Mouse (Mus musculus): ENCODE results near the gene Doc2g. TPM values are rescaled to one million over a fixed set of nuclear protein-coding genes. Genes with fewer than 3 reads are reported as not detected.
A peak's percentile ranks its signal among the peaks of the same experiment; 100 is the strongest.

Gene Doc2g
- polyA plus RNA-seq, 1 experiment from 2014 or later = 3.6 TPM

- no peak overlapping the region for H3K27ac ChIP-seq
- H3K36me3 ChIP-seq (replicated peaks) = peaks cover 55% of the 10 kb centered on the region
- no peak overlapping the region for H3K4me3 ChIP-seq
- H3K27me3 ChIP-seq (ENCODE audit: poor library complexity, severe bottlenecking) = no peaks in the 10 kb centered on the region
- H3K9me3 ChIP-seq = no peaks in the 10 kb centered on the region
- DNase-seq (ENCODE audit: extremely low spot score, low spot score) = no peak
- 93% methylated on average over 9 of the region's 9 CpGs for WGBS
- H3K4me1 ChIP-seq = peaks cover 15% of the 10 kb centered on the region
Observed at GRCm38 (mm10) chr19:4005091-4005490, 2.0 kb downstream of the Doc2g start.

GRCm38 (mm10) chr19:4005971-4006370 lies 2.9 kb downstream of the Doc2g start:
- Histone ChIP-seq H3K9me3 (no peaks in the 10 kb centered on the region), H3K4me1 (peaks cover 10% of the 10 kb centered on the region), H3K4me3 (no peak overlapping the region), H3K36me3 (replicated peaks) (peaks cover 61% of the 10 kb centered on the region), H3K27me3 (ENCODE audit: poor library complexity, severe bottlenecking) (no peaks in the 10 kb centered on the region), H3K27ac (no peak overlapping the region)
- no peak for DNase-seq (ENCODE audit: extremely low spot score, low spot score)
- 94% methylated on average over 8 of the region's 8 CpGs for WGBS

DNA sequence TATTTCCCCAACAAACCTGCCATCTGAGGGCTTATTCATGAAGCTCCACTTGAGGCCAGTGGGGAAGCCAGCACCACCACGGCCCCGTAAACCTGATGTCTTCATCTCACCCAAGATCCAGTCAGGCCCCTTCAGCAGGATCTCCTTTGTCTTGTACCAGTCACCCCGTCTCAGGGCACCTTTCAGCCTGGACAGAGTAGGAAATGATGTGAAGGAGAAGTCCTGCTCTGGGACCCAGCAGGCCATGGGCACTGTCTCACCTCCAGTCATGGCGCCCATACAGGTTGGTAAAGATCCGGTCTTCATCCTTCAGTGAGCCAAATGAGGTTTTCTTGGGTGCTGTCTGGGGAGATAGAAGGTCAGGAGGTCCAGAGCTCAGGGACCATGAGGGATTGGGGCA lies 8.0 kb downstream of the Doc2g start:
- peaks cover 46% of the 10 kb centered on the region for H3K36me3 ChIP-seq (replicated peaks)
- H3K4me1 ChIP-seq = peaks cover 31% of the 10 kb centered on the region
- 94% methylated on average over 5 of the region's 5 CpGs for WGBS
- H3K4me3 ChIP-seq = peak overlapping the region; percentile 93; the same call in 1 of the 2 replicates
- no peaks in the 10 kb centered on the region for H3K9me3 ChIP-seq
- no peak overlapping the region for H3K27ac ChIP-seq
- H3K27me3 ChIP-seq (ENCODE audit: poor library complexity, severe bottlenecking) = no peaks in the 10 kb centered on the region
- no peak for DNase-seq (ENCODE audit: extremely low spot score, low spot score)

DNA sequence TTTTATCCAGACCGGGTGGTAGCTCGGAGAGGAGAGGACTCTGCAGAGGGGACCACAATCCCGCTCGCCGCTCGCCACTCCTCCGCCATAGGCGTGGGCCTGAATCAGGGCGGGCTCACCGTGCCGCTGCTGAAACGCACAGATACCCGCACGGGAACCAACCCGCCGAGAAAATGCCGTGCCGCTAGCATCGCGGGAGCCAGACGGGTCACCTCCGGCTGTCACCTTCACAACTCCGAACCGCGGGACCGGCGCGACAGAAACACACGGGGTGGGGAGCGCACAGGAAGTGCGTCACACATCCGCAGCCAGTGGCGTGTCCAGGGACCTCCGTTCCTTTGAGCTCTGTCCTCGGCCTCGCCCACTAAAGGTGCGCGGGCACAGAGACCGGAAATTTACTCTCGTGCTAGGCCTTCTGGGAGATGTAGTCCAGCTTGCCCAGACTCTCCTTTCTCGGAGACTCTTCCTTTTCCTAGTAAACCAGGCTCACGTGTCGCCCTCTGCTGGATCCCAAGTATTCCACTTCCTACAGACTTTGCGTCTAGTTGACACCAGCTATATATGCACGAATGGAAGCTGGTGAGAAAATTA lies 9.4 kb downstream of the Doc2g start, which contains the start of gene Ndufv1:
TSS of gene Ndufv1 (minus strand) at position 375 of the 591 bp plus-strand sequence.
- Histone ChIP-seq H3K27ac (peak within 1 kb of the TSS; percentile 83), H3K4me3 (peak within 1 kb of the TSS; percentile 93), H3K4me1 (peaks cover 31% of the 10 kb centered on the region), H3K27me3 (ENCODE audit: poor library complexity, severe bottlenecking) (no peaks in the 10 kb centered on the region), H3K36me3 (replicated peaks) (peaks cover 32% of the 10 kb centered on the region), H3K9me3 (no peaks in the 10 kb centered on the region)
- DNase-seq (ENCODE audit: extremely low spot score, low spot score) = peak; percentile 98
- WGBS = under 1% methylated on average over 45 of the region's 45 CpGs

- Histone ChIP-seq H3K27ac (peak overlapping the region; percentile 83), H3K4me1 (peaks cover 31% of the 10 kb centered on the region), H3K4me3 (peak overlapping the region; percentile 93), H3K27me3 (ENCODE audit: poor library complexity, severe bottlenecking) (no peaks in the 10 kb centered on the region), H3K9me3 (no peaks in the 10 kb centered on the region), H3K36me3 (replicated peaks) (peaks cover 26% of the 10 kb centered on the region)
- 18% methylated on average over 9 of the region's 9 CpGs for WGBS
- no peak for DNase-seq (ENCODE audit: extremely low spot score, low spot score)
Observed at GRCm38 (mm10) chr19:4013066-4013465, 10.0 kb downstream of the Doc2g start.

DNA sequence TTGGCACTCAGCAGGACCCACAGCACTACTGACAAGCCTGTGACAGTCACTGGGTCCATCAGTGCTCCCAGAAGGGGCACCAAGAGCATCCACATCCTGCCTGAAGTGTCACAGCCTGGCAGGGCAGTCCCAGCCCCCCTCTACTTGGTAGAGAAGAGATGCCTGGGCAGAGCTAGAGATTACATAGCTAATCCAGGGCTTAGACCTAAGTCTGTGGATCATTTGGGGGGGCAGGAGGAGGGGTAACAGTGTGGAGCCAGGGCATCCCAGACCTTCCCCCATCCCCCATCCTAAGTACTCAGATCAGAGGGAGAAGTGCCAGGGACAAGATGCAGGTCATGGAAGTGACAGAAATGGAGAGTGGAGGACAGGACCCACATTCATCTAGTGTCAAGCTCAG lies 11.7 kb downstream of the Doc2g start:
- Histone ChIP-seq H3K9me3 (no peaks in the 10 kb centered on the region), H3K4me3 (no peak overlapping the region), H3K4me1 (peaks cover 42% of the 10 kb centered on the region), H3K27me3 (ENCODE audit: poor library complexity, severe bottlenecking) (no peaks in the 10 kb centered on the region), H3K27ac (no peak overlapping the region), H3K36me3 (replicated peaks) (peaks cover 9% of the 10 kb centered on the region)
- no peak for DNase-seq (ENCODE audit: extremely low spot score, low spot score)

DNA sequence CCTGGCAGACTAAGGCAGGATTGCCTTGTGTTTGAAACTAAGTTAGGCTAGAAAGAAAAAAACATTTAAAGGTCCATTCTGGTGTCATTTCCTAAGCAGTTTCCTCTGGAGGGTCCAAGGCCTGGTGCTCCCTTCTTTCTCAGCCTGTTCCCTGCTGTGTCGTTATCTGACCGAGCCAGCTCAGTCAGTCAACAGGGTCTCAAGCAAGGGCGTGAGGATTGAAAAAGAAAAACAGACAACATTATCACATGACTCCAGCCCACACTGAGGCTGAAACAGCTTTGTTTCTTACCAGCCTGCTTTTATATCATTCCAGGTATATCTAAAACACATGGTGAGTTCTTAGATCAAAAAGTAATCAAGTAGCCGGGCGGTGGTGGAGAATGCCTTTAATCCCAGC lies 12.5 kb downstream of the Doc2g start:
- H3K4me3 ChIP-seq = no peak overlapping the region
- 66% methylated on average over 5 of the region's 5 CpGs for WGBS
- no peaks in the 10 kb centered on the region for H3K9me3 ChIP-seq
- H3K36me3 ChIP-seq (replicated peaks) = peaks cover under 1% of the 10 kb centered on the region
- DNase-seq (ENCODE audit: extremely low spot score, low spot score) = no peak
- no peaks in the 10 kb centered on the region for H3K27me3 ChIP-seq (ENCODE audit: poor library complexity, severe bottlenecking)
- peaks cover 42% of the 10 kb centered on the region for H3K4me1 ChIP-seq
- no peak overlapping the region for H3K27ac ChIP-seq

- H3K36me3 ChIP-seq (replicated peaks) = no peaks in the 10 kb centered on the region
Observed at GRCm38 (mm10) chr19:4017921-4018587, 14.9 kb downstream of the Doc2g start.

GRCm38 (mm10) chr19:4018743-4019583 lies 15.8 kb downstream of the Doc2g start:
- no peaks in the 10 kb centered on the region for H3K27me3 ChIP-seq (ENCODE audit: poor library complexity, severe bottlenecking)
- H3K27ac ChIP-seq = 0 out of 2 replicates have a peak overlapping the region, but pooled peaks have one; percentile 46
- peak; percentile 57 for DNase-seq (ENCODE audit: extremely low spot score, low spot score)
- 39% methylated on average over 18 of the region's 18 CpGs for WGBS
- peaks cover 21% of the 10 kb centered on the region for H3K4me1 ChIP-seq
- no peaks in the 10 kb centered on the region for H3K9me3 ChIP-seq
- H3K36me3 ChIP-seq (replicated peaks) = no peaks in the 10 kb centered on the region
- H3K4me3 ChIP-seq = no peak overlapping the region

More at GRCm38 (mm10) chr19:4017921-4018587, 14.9 kb downstream of the Doc2g start:
- H3K27me3 ChIP-seq (ENCODE audit: poor library complexity, severe bottlenecking) = no peaks in the 10 kb centered on the region
- H3K4me1 ChIP-seq = peaks cover 29% of the 10 kb centered on the region
- H3K27ac ChIP-seq = no peak overlapping the region
- 67% methylated on average over 10 of the region's 10 CpGs for WGBS
- H3K4me3 ChIP-seq = no peak overlapping the region
- no peak for DNase-seq (ENCODE audit: extremely low spot score, low spot score)
- H3K9me3 ChIP-seq = no peaks in the 10 kb centered on the region

DNA sequence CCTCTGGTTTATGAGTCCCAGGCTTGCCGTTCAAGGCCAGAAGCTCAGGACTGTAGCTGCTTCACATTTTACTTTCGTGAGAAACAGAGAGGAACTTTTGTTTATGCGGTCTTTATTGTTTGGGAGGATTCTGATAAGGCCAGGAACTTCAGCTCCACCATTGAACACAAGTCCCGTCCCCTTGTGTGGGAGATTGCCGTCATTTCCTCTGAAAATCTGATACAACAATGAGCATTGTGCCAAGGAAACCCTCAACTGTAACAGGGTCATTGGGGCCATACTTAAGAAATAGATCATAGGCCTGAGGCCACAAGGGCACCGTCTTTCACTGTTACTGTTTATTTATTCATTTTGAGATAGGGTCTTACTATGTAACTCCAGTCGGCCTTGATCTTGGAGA lies 20.1 kb downstream of the Doc2g start:
- peaks cover 18% of the 10 kb centered on the region for H3K9me3 ChIP-seq
- no peak overlapping the region for H3K27ac ChIP-seq
- peaks cover 12% of the 10 kb centered on the region for H3K4me1 ChIP-seq
- 80% methylated on average over 7 of the region's 7 CpGs for WGBS
- H3K36me3 ChIP-seq (replicated peaks) = no peaks in the 10 kb centered on the region
- no peak overlapping the region for H3K4me3 ChIP-seq
- DNase-seq (ENCODE audit: extremely low spot score, low spot score) = no peak
- no peaks in the 10 kb centered on the region for H3K27me3 ChIP-seq (ENCODE audit: poor library complexity, severe bottlenecking)

DNA sequence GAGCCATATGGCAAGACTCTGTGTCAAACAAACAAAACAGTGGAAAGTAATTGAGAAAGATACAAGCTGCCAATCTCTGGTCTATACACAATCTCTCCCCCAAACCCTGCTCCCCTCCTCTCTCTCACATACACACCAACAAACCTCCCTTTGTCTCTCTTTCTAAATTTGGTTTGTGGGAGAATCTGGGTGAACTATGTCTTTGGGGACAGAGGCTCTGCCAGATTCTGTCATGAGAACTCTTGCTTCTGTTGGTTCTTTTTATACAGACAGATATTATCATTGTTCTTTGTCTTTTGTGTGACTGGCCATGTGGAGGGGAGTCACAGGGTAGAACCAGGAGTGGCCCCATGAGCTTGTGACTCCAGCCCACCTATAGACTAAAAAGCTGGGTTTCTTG lies 24.5 kb downstream of the Doc2g start:
- DNase-seq (ENCODE audit: extremely low spot score, low spot score) = no peak
- Histone ChIP-seq H3K4me1 (no peaks in the 10 kb centered on the region), H3K27ac (no peak overlapping the region), H3K36me3 (replicated peaks) (no peaks in the 10 kb centered on the region), H3K4me3 (no peak overlapping the region), H3K27me3 (ENCODE audit: poor library complexity, severe bottlenecking) (no peaks in the 10 kb centered on the region), H3K9me3 (peaks cover 21% of the 10 kb centered on the region)

DNA sequence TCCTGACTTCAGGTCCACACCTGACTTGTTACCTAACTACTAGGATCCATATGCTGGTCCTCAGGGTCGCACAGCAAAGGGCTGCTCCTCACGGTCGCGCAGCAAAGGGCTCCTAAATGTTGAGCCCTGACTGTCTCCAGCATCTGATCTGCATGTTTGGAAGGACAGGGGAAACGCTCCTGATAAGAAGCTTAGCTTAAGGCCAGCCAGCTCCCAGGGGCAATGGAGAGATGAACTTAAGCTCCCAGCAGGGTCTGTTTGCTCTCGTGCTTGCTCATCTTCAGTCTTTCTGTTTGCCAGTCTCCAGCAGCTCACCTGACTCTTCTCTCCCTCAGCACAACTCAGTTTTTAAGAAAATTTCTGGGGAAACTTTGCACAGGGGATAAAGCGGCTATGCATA lies 29.6 kb downstream of the Doc2g start:
- DNase-seq (ENCODE audit: extremely low spot score, low spot score) = no peak

DNA sequence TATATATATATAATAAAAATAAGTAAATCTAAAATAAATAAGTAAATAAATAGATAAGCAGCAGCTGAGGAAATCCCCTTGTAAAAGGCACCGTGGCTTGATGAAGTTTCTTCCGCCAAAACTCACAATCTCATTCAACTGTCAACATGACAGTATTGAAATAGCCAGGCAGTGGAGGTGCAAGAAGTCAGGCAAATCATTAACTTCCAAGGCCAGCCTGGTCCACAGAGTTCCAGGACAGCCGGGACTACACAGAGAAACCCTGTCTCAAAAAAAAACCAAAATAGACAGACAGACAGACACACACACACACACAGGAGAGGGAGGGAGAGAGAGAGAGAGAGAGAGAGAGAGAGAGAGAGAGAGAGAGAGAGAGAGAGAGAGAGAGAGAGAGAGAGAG lies 30.2 kb downstream of the Doc2g start:
- Histone ChIP-seq H3K4me1 (peaks cover 22% of the 10 kb centered on the region), H3K27ac (no peak overlapping the region), H3K36me3 (replicated peaks) (peaks cover 14% of the 10 kb centered on the region), H3K27me3 (ENCODE audit: poor library complexity, severe bottlenecking) (no peaks in the 10 kb centered on the region), H3K9me3 (0 out of 2 replicates have a peak, but pooled peaks cover 3% of the 10 kb centered on the region), H3K4me3 (no peak overlapping the region)
- WGBS = 86% methylated on average over 3 of the region's 3 CpGs
- no peak for DNase-seq (ENCODE audit: extremely low spot score, low spot score)

More for the DNA sequence above, 29.6 kb downstream of the Doc2g start:
- H3K9me3 ChIP-seq = peaks cover 4% of the 10 kb centered on the region; the same call in 1 of the 2 replicates
- no peaks in the 10 kb centered on the region for H3K27me3 ChIP-seq (ENCODE audit: poor library complexity, severe bottlenecking)
- 46% methylated on average over 7 of the region's 7 CpGs for WGBS
- no peak overlapping the region for H3K4me3 ChIP-seq
- peaks cover 14% of the 10 kb centered on the region for H3K36me3 ChIP-seq (replicated peaks)
- peaks cover 16% of the 10 kb centered on the region for H3K4me1 ChIP-seq
- no peak overlapping the region for H3K27ac ChIP-seq

Data from forebrain, embryonic 10.5 days (tissue).